Mouse (Mus musculus): Measurements from ENCODE around the gene Zbed4. TPM values are rescaled to one million over a fixed set of nuclear protein-coding genes. Genes with fewer than 3 reads are reported as not detected.
"Not testable (repeated sequence)": the region's sequence is repeated elsewhere in the genome, so short reads cannot be mapped to it uniquely, and the experiment has no call there.

Gene Zbed4
- total RNA-seq, 2 experiments from 2014 or later = 8.1 to 8.8 TPM

GRCm38 (mm10) chr15:88733834-88734571, 17.5 kb upstream of the Zbed4 start, which contains the start of gene Brd1:
Gene Brd1 (minus strand): TSS chr15:88734233.
- intact Hi-C loops (cut with DNase I) = loop anchor here (1.0 to 5.0 kb wide), 2 partner anchors 17 to 83 kb away; partner anchors contain the start of genes Alg12, Creld2 and Zbed4

GRCm38 (mm10) chr15:88736166-88736565, 15.3 kb upstream of the Zbed4 start:
- intact Hi-C loops (cut with DNase I) = no loop called here
- DNase-seq (ENCODE audit: low spot score) = no peak

More at GRCm38 (mm10) chr15:88733834-88734571, 17.5 kb upstream of the Zbed4 start, which contains the start of gene Brd1:
- peak; percentile 76 for DNase-seq (ENCODE audit: low spot score)

- no peak for DNase-seq (ENCODE audit: low spot score)
- intact Hi-C loops (cut with DNase I) = no loop called here
These were observed 13.0 kb upstream of the Zbed4 start for GRCm38 (mm10) chr15:88738466-88738865.

GRCm38 (mm10) chr15:88741366-88741765, 10.1 kb upstream of the Zbed4 start:
- no peak for DNase-seq (ENCODE audit: low spot score)
- intact Hi-C loops (cut with DNase I) = no loop called here

DNA sequence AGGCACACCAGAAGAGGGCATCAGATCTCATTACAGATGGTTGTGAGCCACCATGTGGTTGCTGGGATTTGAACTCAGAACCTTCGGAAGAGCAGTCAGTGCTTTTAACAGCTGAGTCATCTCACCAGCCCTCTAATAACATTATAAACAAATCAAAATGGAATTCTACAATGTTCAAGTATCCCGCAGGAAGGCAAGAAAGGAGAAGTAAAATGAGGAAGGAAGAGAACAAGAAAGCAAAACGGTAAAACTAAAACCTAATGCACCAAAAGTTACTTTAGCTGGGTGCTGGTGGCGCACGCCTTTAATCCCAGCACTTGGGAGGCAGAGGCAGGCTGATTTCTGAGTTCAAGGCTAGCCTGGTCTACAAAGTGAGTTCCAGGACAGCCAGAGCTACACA, 8.1 kb upstream of the Zbed4 start:
- intact Hi-C loops (cut with DNase I); DNase-seq (ENCODE audit: low spot score): not testable (repeated sequence)

DNA sequence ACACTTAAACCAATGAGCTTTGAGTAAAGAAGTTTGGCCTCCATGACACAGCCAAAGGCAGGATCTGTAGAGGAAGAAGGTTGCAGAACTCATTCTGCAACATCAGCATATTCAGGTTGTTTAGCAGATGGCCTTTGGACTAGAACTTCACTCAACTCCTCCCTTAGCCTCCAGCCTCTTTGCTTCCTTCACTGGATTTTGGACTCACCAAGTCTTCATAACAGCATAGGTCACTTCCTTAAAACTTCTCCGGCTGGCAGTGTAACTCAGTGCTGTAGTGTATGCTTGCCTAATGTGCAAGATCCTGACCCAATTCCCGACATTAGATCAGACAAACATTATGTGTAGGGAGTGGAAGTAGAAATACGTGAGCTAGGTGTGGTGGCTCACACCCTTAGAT, 6.1 kb upstream of the Zbed4 start:
- intact Hi-C loops (cut with DNase I) = no loop called here
- no peak for DNase-seq (ENCODE audit: low spot score)

- intact Hi-C loops (cut with DNase I) = no loop called here
- DNase-seq (ENCODE audit: low spot score) = no peak
These were observed 5.5 kb upstream of the Zbed4 start for GRCm38 (mm10) chr15:88745926-88746325.

GRCm38 (mm10) chr15:88749617-88750016, 1.8 kb upstream of the Zbed4 start:
- DNase-seq (ENCODE audit: low spot score) = not testable (repeated sequence)
- intact Hi-C loops (cut with DNase I) = loop anchor here (5.0 kb wide), 1 partner anchor 68 kb away; the partner anchor contains the start of genes Alg12 and Creld2

DNA sequence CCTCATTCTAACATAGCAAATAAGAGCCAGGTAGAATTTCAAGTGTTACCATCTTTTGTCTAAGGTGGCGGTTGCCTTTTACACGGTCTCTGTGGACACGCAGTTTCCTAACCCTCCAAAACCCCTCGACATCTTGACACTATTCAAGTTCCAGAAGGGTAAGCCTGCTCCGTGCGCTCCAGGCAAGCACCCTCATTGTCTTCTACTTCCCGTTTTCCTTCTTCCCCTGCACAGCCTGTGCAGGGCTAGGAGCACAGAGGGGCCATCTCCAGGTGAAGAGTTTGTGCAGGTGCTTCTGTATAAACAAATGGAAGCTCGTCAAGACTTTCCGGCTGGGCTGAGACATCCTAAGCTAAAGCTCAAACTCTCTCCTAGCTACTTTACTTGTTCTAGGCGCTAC, 1.4 kb upstream of the Zbed4 start:
- intact Hi-C loops (cut with DNase I) = loop anchor here (5.0 kb wide), 1 partner anchor 67 kb away; the partner anchor contains the start of genes Alg12 and Creld2
- no peak for DNase-seq (ENCODE audit: low spot score)

DNA sequence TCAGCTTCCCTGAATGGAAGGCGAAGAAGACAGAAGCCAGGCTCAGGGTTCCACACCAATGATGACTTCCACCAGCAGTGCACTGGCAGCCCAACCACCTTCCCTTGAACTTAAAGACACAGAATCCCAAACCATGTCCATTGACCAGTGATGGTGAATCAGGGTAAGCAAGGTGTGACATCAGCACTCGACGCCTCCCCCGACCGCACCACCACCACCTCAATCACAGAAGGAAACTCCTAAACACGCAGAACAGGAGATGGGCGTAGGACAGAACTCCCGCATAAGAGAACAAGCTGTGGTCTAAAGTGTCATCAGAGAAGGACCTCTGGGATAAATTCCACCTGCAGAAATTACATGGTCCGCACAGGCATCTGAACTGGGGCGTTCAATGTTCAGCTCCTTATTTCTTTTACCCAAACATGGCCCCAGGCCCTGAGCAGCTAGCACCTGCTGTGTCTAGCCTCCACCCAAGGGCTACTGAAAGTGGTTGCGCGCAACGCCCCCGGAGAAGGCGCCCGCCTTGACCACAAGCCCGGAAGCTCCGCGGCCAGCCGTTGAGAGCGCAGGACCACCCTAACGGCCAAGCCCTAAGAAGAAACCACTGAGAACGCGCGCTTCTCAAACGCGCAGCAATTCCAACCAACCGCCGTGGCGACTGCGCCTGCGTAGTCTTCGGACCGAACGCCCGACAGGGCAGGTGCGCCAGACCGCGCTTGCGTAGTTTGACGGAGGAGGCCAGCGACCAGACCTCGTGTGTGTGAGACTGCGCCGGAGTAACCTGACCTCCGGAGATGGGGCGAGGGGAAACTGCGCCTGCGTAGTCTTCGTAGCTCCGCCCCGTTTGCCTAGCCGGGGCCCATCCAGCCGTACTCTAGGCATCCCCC, 540 bp upstream of the Zbed4 start:
- peak; percentile 99 for DNase-seq (ENCODE audit: low spot score)
- intact Hi-C loops (cut with DNase I) = loop anchor here (1.0 to 5.0 kb wide), 2 partner anchors 18 to 66 kb away; partner anchors contain the start of genes Alg12 and Creld2

DNA sequence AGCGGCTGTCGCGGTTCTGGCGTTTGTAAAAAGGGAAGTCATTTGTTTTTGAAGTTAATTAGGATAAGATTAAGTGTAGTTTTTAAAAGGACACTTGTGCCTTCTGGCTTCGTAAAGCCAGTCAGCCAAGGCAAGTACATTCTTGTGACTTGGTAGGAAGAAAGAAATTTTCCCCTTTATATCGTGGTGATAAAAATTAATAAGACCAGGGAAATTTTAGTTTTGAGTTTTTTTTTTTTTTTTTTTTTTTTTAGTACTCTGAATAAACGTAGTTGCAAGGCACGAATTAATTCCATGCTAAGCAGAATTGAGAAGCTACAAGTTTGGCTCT, 908 bp downstream of the Zbed4 start:
- no peak for DNase-seq (ENCODE audit: low spot score)
- intact Hi-C loops (cut with DNase I) = loop anchor here (5.0 kb wide), 1 partner anchor 65 kb away; the partner anchor contains the start of genes Alg12 and Creld2

DNA sequence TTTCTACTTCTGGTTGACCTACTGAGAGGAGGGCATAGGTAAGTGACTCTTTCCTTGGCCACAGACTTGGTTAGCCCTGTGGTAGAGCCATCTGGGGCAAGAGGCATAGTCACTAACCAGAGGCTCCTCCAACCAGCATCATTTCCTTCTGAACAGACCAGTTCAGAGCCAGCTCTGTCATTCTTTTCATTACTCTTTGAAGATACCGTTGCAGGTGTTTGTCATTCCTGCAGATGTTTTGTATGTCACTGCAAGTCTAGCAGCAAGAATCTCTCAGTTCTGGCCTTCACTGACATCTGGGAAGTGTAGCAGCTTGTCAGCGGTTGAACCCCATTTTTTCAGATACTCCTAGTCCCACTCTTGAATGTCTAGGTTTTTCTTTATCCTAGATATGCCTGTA, 3.4 kb downstream of the Zbed4 start:
- DNase-seq (ENCODE audit: low spot score) = no peak
- intact Hi-C loops (cut with DNase I) = loop anchor here (5.0 kb wide), 1 partner anchor 62 kb away; the partner anchor contains the start of genes Alg12 and Creld2

DNA sequence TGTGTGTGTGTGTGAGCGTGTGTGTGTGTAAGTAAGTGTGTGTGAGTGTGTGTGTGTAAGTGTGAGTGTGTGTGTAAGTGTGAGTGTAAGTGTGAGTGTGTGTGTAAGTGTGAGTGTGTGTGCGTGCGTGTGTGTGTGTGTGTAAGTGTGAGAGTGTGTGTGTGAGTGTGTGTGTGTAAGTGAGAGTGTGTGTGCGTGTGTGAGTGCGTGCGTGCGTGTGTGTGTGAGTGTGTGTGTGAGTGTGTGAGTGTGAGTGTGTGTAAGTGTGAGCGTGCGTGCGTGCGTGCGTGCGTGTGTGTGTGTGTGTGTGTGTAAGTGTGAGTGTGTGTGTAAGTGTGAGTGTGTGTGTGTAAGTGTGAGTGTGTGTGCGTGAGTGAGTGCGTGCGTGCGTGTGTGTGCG, 4.3 kb downstream of the Zbed4 start:
- intact Hi-C loops (cut with DNase I) = no loop called here
- DNase-seq (ENCODE audit: low spot score) = no peak

GRCm38 (mm10) chr15:88758061-88758460, 6.6 kb downstream of the Zbed4 start:
- intact Hi-C loops (cut with DNase I) = no loop called here
- DNase-seq (ENCODE audit: low spot score) = no peak

- no peak for DNase-seq (ENCODE audit: low spot score)
- intact Hi-C loops (cut with DNase I) = no loop called here
These were observed 10.1 kb downstream of the Zbed4 start for GRCm38 (mm10) chr15:88761551-88761950.

DNA sequence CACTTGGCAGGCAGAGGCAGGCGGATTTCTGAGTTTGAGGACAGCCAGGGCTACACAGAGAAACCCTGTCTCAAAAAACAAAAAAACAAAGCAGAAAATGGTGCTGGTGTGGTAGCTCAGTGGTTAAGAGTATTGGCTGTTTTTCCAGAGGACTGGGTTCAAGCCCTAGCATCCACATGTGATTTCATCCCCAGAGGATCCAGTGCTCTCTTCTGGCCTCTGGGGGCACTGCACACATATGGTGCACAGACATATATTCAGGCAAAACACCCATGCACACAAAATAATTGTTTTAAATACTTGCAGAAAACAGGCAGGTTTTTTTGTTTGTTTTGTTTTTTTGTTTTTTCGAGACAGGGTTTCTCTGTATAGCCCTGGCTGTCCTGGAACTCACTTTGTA, 14.7 kb downstream of the Zbed4 start:
- DNase-seq (ENCODE audit: low spot score); intact Hi-C loops (cut with DNase I): not testable (repeated sequence)

GRCm38 (mm10) chr15:88768537-88768936, 17.1 kb downstream of the Zbed4 start:
- intact Hi-C loops (cut with DNase I) = no loop called here
- DNase-seq (ENCODE audit: low spot score) = no peak

GRCm38 (mm10) chr15:88774630-88775029, 23.2 kb downstream of the Zbed4 start:
- DNase-seq (ENCODE audit: low spot score); intact Hi-C loops (cut with DNase I): not testable (repeated sequence)

GRCm38 (mm10) chr15:88792140-88792850, 40.8 kb downstream of the Zbed4 start:
- intact Hi-C loops (cut with DNase I) = no loop called here
- DNase-seq (ENCODE audit: low spot score) = no peak

DNA sequence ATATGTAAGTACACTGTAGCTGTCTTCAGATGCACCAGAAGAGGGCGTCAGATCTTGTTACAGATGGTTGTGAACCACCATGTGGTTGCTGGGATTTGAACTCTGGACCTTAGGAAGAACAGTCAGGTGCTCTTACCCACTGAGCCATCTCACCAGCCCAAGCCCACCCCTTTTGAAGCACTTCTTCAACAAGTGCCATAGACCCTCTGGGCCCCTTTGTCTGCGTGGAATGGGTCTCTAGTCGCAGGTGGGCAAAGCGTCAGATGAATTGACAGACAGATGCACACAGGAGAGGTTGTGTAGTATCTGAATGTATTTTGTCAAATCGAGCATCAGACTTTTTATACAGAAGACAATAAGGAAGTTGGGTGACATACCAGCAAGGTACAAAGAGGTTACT, 43.3 kb downstream of the Zbed4 start:
- intact Hi-C loops (cut with DNase I); DNase-seq (ENCODE audit: low spot score): not testable (repeated sequence)

All from heart, postnatal 25 days (tissue).